Mouse (Mus musculus) naive thymus-derived CD4-positive, alpha-beta T cell, adult 2 months (primary cell): ENCODE measurements around the gene Zbtb20.

Experiments used
- DNase-seq: peaks from one replicate; pipeline ENCODE4 v3.0.0-alpha.2; 2011; ENCODE audit warnings: low read depth

Gene Zbtb20

GRCm38 (mm10) chr16:43458726-43459223 lies 583.1 kb downstream of the Zbtb20 start:
- DNase-seq: no peak

GRCm38 (mm10) chr16:43461745-43462378 lies 586.2 kb downstream of the Zbtb20 start:
- no peak for DNase-seq

GRCm38 (mm10) chr16:43462470-43463455 lies 587.1 kb downstream of the Zbtb20 start:
- DNase-seq: no peak

- DNase-seq: no peak
Measured at GRCm38 (mm10) chr16:43463684-43464475, 588.2 kb downstream of the Zbtb20 start.

DNA sequence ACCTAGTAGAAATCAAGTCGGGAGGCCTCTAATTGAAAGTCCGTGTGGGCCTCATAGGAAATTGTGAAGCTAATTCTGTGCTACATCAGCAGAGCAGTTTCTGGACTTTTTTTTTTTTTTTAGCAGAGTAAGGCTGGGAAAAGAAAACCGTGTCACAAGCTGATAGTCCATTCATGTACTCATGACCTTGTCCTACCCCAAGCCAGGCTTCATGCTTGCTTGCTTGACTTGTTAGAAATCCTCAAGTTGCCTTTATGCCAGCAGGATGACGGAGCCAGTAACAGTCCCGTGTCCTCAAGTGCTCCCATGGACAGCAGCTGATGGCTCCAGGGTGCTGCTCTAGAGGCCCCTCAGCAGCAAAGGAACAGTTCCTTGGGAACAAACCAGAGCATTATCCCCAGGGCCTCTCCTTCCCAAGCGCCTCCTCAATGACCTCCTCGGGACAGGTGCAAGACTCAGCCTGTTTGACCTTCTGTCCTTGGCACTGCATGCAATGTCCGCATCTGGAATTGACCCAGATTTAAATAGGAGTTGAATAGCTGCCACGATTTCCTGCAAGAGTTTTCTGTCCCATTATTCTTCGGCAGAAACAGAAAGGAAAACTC lies 588.9 kb downstream of the Zbtb20 start:
- DNase-seq: no peak

GRCm38 (mm10) chr16:43465368-43465839 lies 589.7 kb downstream of the Zbtb20 start:
- no peak for DNase-seq

GRCm38 (mm10) chr16:43465921-43466748 lies 590.5 kb downstream of the Zbtb20 start:
- DNase-seq: no peak

GRCm38 (mm10) chr16:43466749-43467065 lies 591.0 kb downstream of the Zbtb20 start:
- DNase-seq: no peak

DNA sequence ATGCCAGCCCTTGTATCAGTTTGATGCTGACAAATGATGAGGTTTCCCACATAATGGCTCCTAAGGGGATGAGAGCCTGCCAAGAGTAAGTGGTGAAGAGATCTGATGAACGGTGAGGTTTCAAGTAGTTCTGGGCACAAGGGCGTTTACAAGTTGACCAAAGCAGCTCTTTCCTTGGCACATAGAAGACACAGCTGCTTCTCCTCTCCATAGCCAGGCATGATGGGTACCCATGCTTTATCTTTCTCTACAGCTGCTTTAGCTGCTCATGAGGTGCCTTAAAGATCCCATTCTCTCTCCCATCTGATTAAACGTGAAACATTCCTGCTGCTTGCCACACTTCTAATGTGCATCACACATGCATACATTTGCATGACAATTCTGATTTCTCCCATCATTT lies 595.4 kb downstream of the Zbtb20 start:
- no peak for DNase-seq

DNA sequence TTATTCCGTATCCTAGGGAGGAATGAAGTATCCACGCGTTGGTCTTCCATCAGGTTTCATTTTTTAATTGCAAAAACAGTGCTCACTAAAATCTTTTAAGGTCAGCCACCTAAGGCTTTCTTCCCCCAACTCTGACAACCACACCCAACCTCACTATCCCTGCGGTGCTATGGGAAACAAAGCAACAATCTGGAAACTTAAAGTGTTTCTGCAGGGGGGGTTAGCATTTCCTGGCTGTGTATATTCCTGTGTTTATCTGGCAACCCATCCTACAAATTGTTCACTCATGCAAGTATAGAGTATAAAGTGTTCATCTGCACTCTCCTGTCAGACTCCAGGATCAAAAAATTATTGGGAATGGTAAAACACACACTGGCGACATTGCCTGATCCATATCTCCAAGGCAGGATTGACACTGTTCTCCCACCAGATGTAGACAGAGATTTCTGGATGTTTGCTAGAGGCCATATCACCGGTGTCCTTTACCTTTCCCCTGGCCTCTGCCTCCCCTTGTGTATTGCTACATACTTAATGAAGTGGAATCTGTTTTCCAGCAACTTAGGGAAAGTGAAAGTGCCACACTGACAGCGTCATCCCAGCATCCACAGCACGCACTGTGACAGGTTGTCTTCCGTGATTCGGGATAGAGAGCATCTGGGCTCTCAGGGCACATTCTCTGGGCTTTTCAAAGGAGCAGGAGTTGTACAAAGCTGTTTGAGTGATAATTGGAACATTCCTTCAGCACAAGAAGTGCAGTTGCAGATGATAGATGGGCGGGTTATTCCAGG lies 599.5 kb downstream of the Zbtb20 start:
- DNase-seq: no peak

GRCm38 (mm10) chr16:43476921-43477320 lies 601.2 kb downstream of the Zbtb20 start:
- no peak for DNase-seq

- DNase-seq: no peak
Measured at GRCm38 (mm10) chr16:43478352-43478751, 602.7 kb downstream of the Zbtb20 start.

- no peak for DNase-seq
Measured at GRCm38 (mm10) chr16:43480532-43480931, 604.9 kb downstream of the Zbtb20 start.

- no peak for DNase-seq
Measured at GRCm38 (mm10) chr16:43482125-43482524, 606.4 kb downstream of the Zbtb20 start.

DNA sequence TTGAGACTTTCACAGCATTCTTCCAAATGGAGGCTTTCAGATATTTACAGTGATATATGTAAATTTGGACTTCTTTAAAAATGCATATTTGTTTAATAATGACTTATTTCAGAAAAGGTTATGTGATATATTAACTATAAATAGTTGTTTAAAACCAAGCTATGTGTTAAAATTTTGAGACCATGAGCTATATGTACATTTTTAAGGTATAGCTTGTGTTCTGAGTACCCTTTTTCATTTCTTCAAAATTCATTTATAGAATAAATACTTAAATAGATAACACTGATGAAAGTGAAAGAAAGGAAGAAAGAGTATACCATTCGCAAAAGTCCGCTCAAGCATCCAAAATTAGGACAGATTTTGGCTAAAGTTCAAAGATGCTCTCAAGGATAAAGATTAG lies 607.1 kb downstream of the Zbtb20 start:
- DNase-seq: no peak

DNA sequence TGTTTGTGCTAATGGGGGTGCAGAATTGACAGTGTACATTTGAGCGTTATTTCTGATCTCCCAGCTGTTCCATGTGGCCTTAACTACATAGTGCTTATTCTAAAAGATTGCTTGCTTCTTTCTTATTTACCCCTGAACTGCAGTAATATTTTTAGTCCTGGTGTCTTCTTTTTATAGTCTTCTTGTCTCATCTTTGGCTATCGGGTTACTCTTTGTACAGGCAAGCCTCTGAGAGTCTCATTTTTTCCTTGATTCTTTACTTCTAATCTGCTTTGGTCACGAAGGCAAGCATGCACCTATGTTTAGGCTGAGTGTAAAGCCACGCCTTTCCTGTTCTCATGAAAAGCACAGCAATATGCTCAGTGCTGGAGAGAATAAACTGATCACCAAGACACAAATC lies 608.7 kb downstream of the Zbtb20 start:
- DNase-seq: no peak

GRCm38 (mm10) chr16:43489362-43489761 lies 613.7 kb downstream of the Zbtb20 start:
- no peak for DNase-seq

DNA sequence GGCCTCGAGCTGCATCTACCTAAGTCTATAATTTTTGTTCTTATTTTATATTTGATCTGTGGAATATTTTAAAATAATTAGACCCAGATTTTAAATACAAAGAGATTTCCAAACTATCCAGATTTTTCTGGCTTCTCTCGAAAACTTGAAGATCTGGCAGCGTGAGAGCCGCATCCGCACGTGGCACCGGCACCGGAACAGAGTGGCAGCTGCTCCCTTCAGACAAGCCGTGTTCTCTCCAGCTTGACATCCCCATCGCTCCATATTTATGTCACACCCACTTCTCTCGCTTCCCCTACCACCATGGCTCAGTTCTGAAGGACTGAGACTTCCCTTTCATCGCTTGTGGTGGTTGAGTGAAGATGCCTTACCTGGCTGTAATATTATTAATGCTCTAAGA lies 614.3 kb downstream of the Zbtb20 start:
- no peak for DNase-seq

- DNase-seq: no peak
Measured at GRCm38 (mm10) chr16:43492863-43493262, 617.2 kb downstream of the Zbtb20 start.
